Mouse (Mus musculus): Measurements from ENCODE around the gene S100a10. TPM values are rescaled to one million over a fixed set of nuclear protein-coding genes. Genes with fewer than 3 reads are reported as not detected.

Gene S100a10
- polyA plus RNA-seq, 1 experiment from 2014 or later, result 224 TPM

DNA sequence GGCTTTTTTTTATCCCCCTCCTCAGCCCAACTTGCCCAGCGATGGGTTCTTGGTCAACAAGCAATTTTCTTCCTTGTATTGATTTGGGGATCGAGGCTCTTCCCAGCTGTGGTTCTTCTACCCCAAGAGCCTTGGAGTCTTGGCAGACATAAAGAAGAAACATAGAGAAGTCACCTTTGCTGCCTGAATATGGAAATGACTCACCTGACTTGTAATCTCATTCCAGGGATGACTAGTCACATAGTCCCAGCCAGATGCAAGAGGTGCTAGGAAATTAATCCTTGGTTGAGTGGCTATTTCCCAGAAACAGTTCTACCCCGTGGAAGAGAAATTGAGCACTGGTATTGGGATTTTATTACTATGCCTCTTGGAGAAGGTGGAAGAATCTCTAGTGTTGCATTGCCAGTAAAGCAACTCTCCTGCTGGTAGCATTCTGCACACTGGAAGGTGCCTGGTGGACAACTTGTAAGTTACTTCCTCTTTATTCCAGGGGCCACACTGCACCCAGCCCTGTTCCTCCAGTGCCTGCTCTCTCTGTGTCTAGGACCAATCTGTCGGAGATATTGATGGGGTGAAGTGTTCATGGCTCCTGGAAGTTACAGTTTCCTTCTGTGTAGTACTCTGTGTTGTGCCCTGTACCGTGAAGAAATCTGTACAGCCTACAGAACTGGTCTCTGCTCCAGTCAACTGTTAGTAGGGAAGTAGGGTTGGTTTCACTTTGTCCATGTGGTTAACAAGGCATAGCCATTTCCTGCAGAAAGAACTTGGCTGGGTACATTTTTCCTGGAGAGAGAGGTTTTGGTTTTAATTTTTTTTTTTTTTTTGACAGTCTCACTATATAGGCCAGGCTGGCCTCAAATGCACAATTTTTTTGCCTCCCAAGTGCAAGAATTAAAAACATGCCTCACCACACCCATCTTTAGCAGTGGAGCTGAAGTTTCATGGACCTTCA is 2.7 kb upstream of the S100a10 start:
- Histone ChIP-seq H3K27me3 (ENCODE audit: control insufficient read depth, insufficient read depth, low read length) (no peaks in the 10 kb centered on the region), H3K4me3 (ENCODE audit: low read depth, low read length) (no peak overlapping the region), H3K36me3 (replicated peaks; ENCODE audit: control insufficient read depth, insufficient read depth, low read depth, low read length) (no peaks in the 10 kb centered on the region), H3K4me1 (ENCODE audit: control insufficient read depth, insufficient read depth, low read length) (no peaks in the 10 kb centered on the region), H3K4me2 (ENCODE audit: low read depth, low read length) (no peak overlapping the region), H3K9ac (replicated peaks; ENCODE audit: low read length) (no peak overlapping the region), H3K9me3 (replicated peaks; ENCODE audit: control insufficient read depth, low read length) (no peaks in the 10 kb centered on the region), H3K27ac (replicated peaks; ENCODE audit: low read depth, low read length) (no peak overlapping the region)
- 89% methylated on average over 5 of the region's 5 CpGs for WGBS
- no peak for DNase-seq (ENCODE audit: low spot score)
- ATAC-seq (replicated peaks; ENCODE audit: insufficient number of reproducible peaks, low FRiP score, low TSS enrichment, low read depth), result no peak

DNA sequence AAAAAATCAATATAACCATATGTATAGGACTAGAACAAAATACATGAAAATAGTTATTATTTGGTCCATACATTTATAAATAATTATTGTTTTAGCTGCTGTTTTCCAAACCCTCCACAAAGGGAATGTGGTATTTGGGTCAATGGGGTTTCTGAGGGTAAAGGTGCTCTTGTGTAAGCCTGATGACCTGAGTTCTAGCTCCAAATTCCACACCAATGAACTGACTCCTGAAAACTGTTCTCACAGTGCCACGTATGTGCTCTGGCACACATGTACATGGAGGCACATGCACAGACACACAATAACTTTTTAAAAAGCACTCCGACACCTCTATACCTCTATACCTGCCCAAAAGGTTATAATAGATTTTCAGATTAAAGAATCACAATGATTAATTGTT is 1.6 kb upstream of the S100a10 start:
- no peaks in the 10 kb centered on the region for H3K4me1 ChIP-seq (ENCODE audit: control insufficient read depth, insufficient read depth, low read length)
- no peaks in the 10 kb centered on the region for H3K9me3 ChIP-seq (replicated peaks; ENCODE audit: control insufficient read depth, low read length)
- no peaks in the 10 kb centered on the region for H3K27me3 ChIP-seq (ENCODE audit: control insufficient read depth, insufficient read depth, low read length)
- H3K4me3 ChIP-seq (ENCODE audit: low read depth, low read length), result no peak overlapping the region
- no peak overlapping the region for H3K9ac ChIP-seq (replicated peaks; ENCODE audit: low read length)
- ATAC-seq (replicated peaks; ENCODE audit: insufficient number of reproducible peaks, low FRiP score, low TSS enrichment, low read depth) (no peak), DNase-seq (ENCODE audit: low spot score) (no peak)
- 89% methylated on average over 2 of the region's 2 CpGs for WGBS
- no peak overlapping the region for H3K4me2 ChIP-seq (ENCODE audit: low read depth, low read length)
- H3K27ac ChIP-seq (replicated peaks; ENCODE audit: low read depth, low read length), result no peak overlapping the region
- H3K36me3 ChIP-seq (replicated peaks; ENCODE audit: control insufficient read depth, insufficient read depth, low read depth, low read length), result no peaks in the 10 kb centered on the region

DNA sequence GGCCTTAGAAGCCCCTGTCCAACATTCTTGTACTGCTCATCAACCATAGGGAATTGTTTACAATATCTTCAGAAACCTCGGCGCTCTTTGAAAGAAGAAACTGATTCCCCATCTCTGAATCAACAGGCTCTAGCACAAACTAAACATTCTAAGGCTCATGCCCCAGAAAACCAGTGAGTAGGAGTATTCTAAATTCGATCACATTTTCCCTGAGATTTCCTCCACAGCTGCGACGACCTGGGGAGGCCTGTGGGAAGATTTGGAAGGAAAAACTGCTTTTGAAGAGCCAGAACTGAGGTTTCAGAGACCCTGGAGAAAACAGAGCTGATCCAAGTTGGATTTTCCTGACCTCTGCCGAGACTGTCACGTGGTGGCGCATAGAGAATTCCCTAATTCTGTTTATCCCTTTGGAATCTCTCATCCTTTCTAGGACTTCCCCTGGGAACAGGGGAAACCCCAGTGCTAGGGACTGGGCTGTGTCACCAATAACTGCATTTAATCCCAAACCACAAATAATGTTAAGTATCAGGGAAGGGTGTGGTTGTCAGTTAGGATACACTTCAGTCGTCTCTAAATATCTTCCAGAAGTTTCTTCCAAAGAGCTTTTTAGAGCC is 1.0 kb upstream of the S100a10 start:
- no peaks in the 10 kb centered on the region for H3K36me3 ChIP-seq (replicated peaks; ENCODE audit: control insufficient read depth, insufficient read depth, low read depth, low read length)
- H3K4me2 ChIP-seq (ENCODE audit: low read depth, low read length), result no peak overlapping the region
- 62% methylated on average over 9 of the region's 9 CpGs for WGBS
- no peak overlapping the region for H3K4me3 ChIP-seq (ENCODE audit: low read depth, low read length)
- DNase-seq (ENCODE audit: low spot score) (no peak), ATAC-seq (replicated peaks; ENCODE audit: insufficient number of reproducible peaks, low FRiP score, low TSS enrichment, low read depth) (no peak)
- H3K27ac ChIP-seq (replicated peaks; ENCODE audit: low read depth, low read length), result no peak overlapping the region
- H3K4me1 ChIP-seq (ENCODE audit: control insufficient read depth, insufficient read depth, low read length), result no peaks in the 10 kb centered on the region
- no peaks in the 10 kb centered on the region for H3K9me3 ChIP-seq (replicated peaks; ENCODE audit: control insufficient read depth, low read length)
- no peak overlapping the region for H3K9ac ChIP-seq (replicated peaks; ENCODE audit: low read length)
- H3K27me3 ChIP-seq (ENCODE audit: control insufficient read depth, insufficient read depth, low read length), result no peaks in the 10 kb centered on the region

DNA sequence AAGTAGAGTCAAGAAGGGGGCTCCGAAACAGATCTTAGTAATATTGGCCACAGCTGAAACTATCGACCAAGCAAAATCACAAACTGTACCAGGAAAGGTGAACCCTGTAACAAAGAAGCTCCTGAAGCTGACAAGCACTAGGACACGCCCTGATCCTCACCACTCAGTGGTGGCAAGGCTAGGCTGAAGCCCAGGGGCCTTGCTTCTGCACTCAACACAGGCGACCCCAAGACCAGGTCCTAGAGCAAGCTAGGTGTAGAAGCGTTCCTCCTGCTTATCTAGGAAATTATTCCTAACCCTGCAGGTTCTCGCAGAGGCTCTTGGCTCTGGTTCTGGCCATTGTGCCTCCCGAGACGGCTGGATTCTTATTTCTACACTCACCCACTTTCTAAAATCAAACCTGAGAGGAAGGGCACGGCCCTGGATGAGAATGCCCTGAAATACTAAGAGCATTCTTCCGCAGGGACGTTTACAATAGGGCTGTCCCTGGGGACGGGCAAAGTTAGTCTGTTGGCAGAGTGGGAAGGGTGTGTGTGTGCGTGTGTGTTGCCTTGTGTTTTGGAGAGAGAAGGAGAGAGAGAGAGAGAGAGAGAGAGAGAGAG is 400 bp upstream of the S100a10 start:
- peak; percentile 35 for DNase-seq (ENCODE audit: low spot score)
- no peak overlapping the region for H3K27ac ChIP-seq (replicated peaks; ENCODE audit: low read depth, low read length)
- WGBS, result 16% methylated on average over 13 of the region's 13 CpGs

DNA sequence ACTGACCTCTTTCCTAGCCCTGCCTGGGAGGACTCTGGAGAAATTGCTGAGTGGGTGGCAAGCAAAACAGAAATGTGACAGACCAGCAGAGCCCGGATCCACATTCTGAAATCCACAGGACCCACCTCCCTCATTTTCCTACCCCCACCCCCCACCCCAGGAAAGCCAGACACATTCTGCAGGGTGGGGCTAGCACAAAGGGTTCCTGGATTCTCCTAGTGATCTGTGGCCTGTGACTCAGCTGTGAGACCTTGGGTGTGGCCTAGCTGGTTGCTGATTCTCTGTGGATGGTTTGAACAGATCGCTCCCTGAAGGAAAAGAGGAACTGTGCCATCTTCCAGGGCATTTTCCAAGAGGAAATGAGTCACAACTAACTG is 986 bp downstream of the S100a10 start:
- Histone ChIP-seq H3K9ac (replicated peaks; ENCODE audit: low read length) (peak overlapping the region; percentile 77), H3K9me3 (replicated peaks; ENCODE audit: control insufficient read depth, low read length) (no peaks in the 10 kb centered on the region), H3K4me2 (ENCODE audit: low read depth, low read length) (peak overlapping the region; percentile 91), H3K4me3 (ENCODE audit: low read depth, low read length) (peak overlapping the region; percentile 59), H3K4me1 (ENCODE audit: control insufficient read depth, insufficient read depth, low read length) (no peaks in the 10 kb centered on the region), H3K27me3 (ENCODE audit: control insufficient read depth, insufficient read depth, low read length) (no peaks in the 10 kb centered on the region), H3K36me3 (replicated peaks; ENCODE audit: control insufficient read depth, insufficient read depth, low read depth, low read length) (no peaks in the 10 kb centered on the region), H3K27ac (replicated peaks; ENCODE audit: low read depth, low read length) (no peak overlapping the region; the same call in 1 of the 2 replicates)
- WGBS, result 15% methylated on average over 2 of the region's 2 CpGs
- no peak for ATAC-seq (replicated peaks; ENCODE audit: insufficient number of reproducible peaks, low FRiP score, low TSS enrichment, low read depth)
- peak; percentile 28 for DNase-seq (ENCODE audit: low spot score)

More for the DNA sequence above, 400 bp upstream of the S100a10 start:
- no peaks in the 10 kb centered on the region for H3K4me1 ChIP-seq (ENCODE audit: control insufficient read depth, insufficient read depth, low read length)
- no peaks in the 10 kb centered on the region for H3K27me3 ChIP-seq (ENCODE audit: control insufficient read depth, insufficient read depth, low read length)
- peak overlapping the region; percentile 91 for H3K4me2 ChIP-seq (ENCODE audit: low read depth, low read length)
- no peaks in the 10 kb centered on the region for H3K36me3 ChIP-seq (replicated peaks; ENCODE audit: control insufficient read depth, insufficient read depth, low read depth, low read length)
- H3K9ac ChIP-seq (replicated peaks; ENCODE audit: low read length), result peak overlapping the region; percentile 10; the same call in 1 of the 2 replicates
- H3K9me3 ChIP-seq (replicated peaks; ENCODE audit: control insufficient read depth, low read length), result no peaks in the 10 kb centered on the region
- ATAC-seq (replicated peaks; ENCODE audit: insufficient number of reproducible peaks, low FRiP score, low TSS enrichment, low read depth), result peak; percentile 19; the same call in 1 of the 2 replicates
- peak overlapping the region; percentile 59 for H3K4me3 ChIP-seq (ENCODE audit: low read depth, low read length)

DNA sequence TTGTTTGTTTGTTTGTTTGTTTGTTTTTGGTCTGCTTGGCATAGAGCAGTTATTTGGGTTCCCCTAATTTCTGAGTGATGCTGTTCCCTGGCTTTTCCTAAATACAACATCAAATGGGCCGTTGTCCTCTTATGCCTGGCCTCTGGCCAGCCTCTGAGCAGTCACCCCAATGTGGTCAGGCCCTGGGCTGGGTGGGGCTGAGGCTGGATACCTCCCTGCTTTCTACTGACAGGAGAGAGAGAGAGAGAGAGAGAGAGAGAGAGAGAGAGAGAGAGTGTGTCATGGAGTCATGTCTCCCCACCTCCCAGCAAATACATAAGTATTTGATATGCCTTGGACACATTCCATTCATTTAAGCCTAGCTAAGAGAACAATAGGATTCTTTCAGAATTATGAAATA is 1.7 kb downstream of the S100a10 start:
- Histone ChIP-seq H3K9ac (replicated peaks; ENCODE audit: low read length) (no peak overlapping the region), H3K27me3 (ENCODE audit: control insufficient read depth, insufficient read depth, low read length) (no peaks in the 10 kb centered on the region), H3K27ac (replicated peaks; ENCODE audit: low read depth, low read length) (no peak overlapping the region), H3K9me3 (replicated peaks; ENCODE audit: control insufficient read depth, low read length) (no peaks in the 10 kb centered on the region), H3K4me1 (ENCODE audit: control insufficient read depth, insufficient read depth, low read length) (no peaks in the 10 kb centered on the region), H3K36me3 (replicated peaks; ENCODE audit: control insufficient read depth, insufficient read depth, low read depth, low read length) (no peaks in the 10 kb centered on the region), H3K4me3 (ENCODE audit: low read depth, low read length) (no peak overlapping the region), H3K4me2 (ENCODE audit: low read depth, low read length) (peak overlapping the region; percentile 23; the same call in 1 of the 2 replicates)
- WGBS, result 91% methylated on average over 1 of the region's 1 CpGs
- ATAC-seq (replicated peaks; ENCODE audit: insufficient number of reproducible peaks, low FRiP score, low TSS enrichment, low read depth) (no peak), DNase-seq (ENCODE audit: low spot score) (no peak)

DNA sequence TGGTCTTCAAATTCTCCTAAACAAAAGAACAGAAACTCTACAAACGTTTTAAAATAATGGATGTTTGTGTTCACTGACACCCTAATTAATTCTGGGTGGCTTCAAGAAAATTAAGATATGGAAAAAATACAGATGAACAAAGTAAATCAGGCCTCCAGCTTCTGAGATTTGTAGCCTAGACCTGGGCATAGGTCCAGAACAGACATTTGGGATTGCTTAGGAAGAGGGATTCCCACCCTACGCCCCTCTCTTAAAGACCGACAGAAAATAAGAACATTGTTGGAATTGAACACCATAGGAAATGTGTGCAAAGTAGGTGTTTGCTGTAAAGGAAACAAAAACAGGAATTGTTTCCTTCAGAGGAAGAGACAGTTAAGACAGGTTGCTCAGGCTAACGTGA is 2.6 kb downstream of the S100a10 start:
- DNase-seq (ENCODE audit: low spot score) (no peak), ATAC-seq (replicated peaks; ENCODE audit: insufficient number of reproducible peaks, low FRiP score, low TSS enrichment, low read depth) (no peak)
- H3K4me1 ChIP-seq (ENCODE audit: control insufficient read depth, insufficient read depth, low read length), result no peaks in the 10 kb centered on the region
- no peaks in the 10 kb centered on the region for H3K27me3 ChIP-seq (ENCODE audit: control insufficient read depth, insufficient read depth, low read length)
- H3K27ac ChIP-seq (replicated peaks; ENCODE audit: low read depth, low read length), result no peak overlapping the region
- WGBS, result 55% methylated on average over 4 of the region's 4 CpGs
- H3K9ac ChIP-seq (replicated peaks; ENCODE audit: low read length), result no peak overlapping the region
- H3K4me3 ChIP-seq (ENCODE audit: low read depth, low read length), result no peak overlapping the region
- no peaks in the 10 kb centered on the region for H3K9me3 ChIP-seq (replicated peaks; ENCODE audit: control insufficient read depth, low read length)
- no peaks in the 10 kb centered on the region for H3K36me3 ChIP-seq (replicated peaks; ENCODE audit: control insufficient read depth, insufficient read depth, low read depth, low read length)
- no peak overlapping the region for H3K4me2 ChIP-seq (ENCODE audit: low read depth, low read length)

DNA sequence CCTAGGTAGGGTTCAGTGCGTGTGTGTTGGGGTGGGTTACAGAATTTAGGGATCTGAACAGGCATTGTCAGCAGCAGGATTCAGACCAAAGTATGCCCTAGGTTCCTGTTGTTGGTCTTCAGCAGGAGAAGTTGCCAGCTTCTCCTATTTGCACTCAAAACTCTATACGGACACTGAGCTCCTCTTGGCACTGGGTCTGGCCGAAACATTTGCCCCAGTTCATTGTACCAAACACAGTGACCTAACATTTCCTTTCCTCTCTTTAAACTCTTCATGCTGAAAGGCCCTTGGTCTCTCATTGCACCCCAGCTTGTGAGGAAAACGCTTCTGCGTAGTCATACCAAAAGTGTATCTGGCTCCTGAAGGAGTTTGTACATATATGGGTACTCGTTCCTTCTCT is 5.1 kb downstream of the S100a10 start:
- Histone ChIP-seq H3K36me3 (replicated peaks; ENCODE audit: control insufficient read depth, insufficient read depth, low read depth, low read length) (no peaks in the 10 kb centered on the region), H3K27me3 (ENCODE audit: control insufficient read depth, insufficient read depth, low read length) (no peaks in the 10 kb centered on the region), H3K4me2 (ENCODE audit: low read depth, low read length) (no peak overlapping the region), H3K27ac (replicated peaks; ENCODE audit: low read depth, low read length) (no peak overlapping the region), H3K9me3 (replicated peaks; ENCODE audit: control insufficient read depth, low read length) (no peaks in the 10 kb centered on the region), H3K4me3 (ENCODE audit: low read depth, low read length) (no peak overlapping the region), H3K9ac (replicated peaks; ENCODE audit: low read length) (no peak overlapping the region), H3K4me1 (ENCODE audit: control insufficient read depth, insufficient read depth, low read length) (no peaks in the 10 kb centered on the region)
- ATAC-seq (replicated peaks; ENCODE audit: insufficient number of reproducible peaks, low FRiP score, low TSS enrichment, low read depth) (no peak), DNase-seq (ENCODE audit: low spot score) (no peak)
- 94% methylated on average over 6 of the region's 6 CpGs for WGBS
